21 mouse cellular contexts compared by ENCODE assay signal in the genomic region with DNA sequence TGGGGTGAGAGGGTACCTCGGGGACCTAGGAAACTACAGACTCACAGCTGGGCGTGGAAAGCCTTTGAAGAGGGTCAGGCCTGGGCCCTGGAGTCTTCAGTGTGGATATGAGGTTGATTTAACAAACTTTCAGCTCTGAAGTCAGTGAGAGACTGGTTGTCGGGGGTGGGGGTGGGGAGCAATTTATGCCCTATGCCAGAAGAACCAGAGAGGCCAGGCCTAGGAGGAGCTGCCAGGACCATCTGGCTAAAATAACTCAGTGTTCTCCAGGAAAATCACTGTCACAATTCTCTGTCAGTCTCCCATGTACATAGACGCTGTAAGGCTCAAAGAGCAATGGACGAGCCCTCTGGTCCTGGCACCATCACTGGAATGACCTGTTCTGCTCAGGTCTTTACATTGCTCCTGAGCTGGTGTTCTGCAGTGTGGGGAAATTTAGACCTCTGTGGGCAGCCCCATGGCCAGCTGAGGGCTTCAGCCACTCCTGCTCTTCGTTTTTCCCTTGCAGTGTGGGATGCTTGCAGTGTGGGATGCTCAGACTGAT. TPM values are rescaled to one million over a fixed set of nuclear protein-coding genes. Genes with fewer than 3 reads are reported as not detected.
A peak's percentile ranks its signal among the peaks of the same experiment; 100 is the strongest.
DNase-seq lines count a peak whose midpoint lies in the region; ATAC-seq and TF ChIP-seq lines count a peak whose summit lies in the region.
"Had no signal": no experiment of that assay in that cellular context is flagged by ENCODE, and none has a peak within 500 bp of the region (broad histone marks: within the 10 kb centered on the region; RNA-seq: fewer than 3 reads in every experiment).

No protein-coding gene starts in this region.

- H3K27me3 ChIP-seq in heart, embryonic 10.5 days (ENCODE audit: insufficient read depth, poor library complexity, severe bottlenecking), result 0 out of 2 replicates have a peak, but pooled peaks cover 4% of the 10 kb centered on the region
- H3K27me3 ChIP-seq in midbrain, embryonic 11.5 days (ENCODE audit: control insufficient read depth, insufficient read depth, low read length), result no peaks in the 10 kb centered on the region; the same call in 1 of the 2 replicates
- no peaks in the 10 kb centered on the region for H3K27me3 ChIP-seq in midbrain, postnatal 0 days (ENCODE audit: insufficient read depth, low read length)
- H3K27me3 ChIP-seq: Patski; stomach, embryonic 15.5 days had no signal

- no peak for TF ChIP-seq CTCF in midbrain, postnatal 0 days (IDR thresholded peaks at IDR 0.05)

- H3K4me3 ChIP-seq in heart, embryonic 10.5 days, result peak overlapping the region; percentile 16; the same call in 1 of the 2 replicates
- H3K4me3 ChIP-seq in midbrain, embryonic 11.5 days (ENCODE audit: low read depth, low read length), result no peak overlapping the region
- no peak overlapping the region for H3K4me3 ChIP-seq in midbrain, postnatal 0 days (ENCODE audit: low read depth, low read length)
- H3K4me3 ChIP-seq: forebrain, embryonic 12.5 days; hindbrain, embryonic 12.5 days; liver, embryonic 12.5 days; stomach, embryonic 15.5 days had no signal

- H3K4me2 ChIP-seq in midbrain, embryonic 11.5 days, result no peak overlapping the region
- H3K4me2 ChIP-seq in midbrain, postnatal 0 days (ENCODE audit: low read depth, low read length, poor library complexity, severe bottlenecking), result no peak overlapping the region
- H3K4me2 ChIP-seq: forebrain, embryonic 12.5 days; hindbrain, embryonic 12.5 days; liver, embryonic 12.5 days; stomach, embryonic 15.5 days had no signal

- H3K9ac ChIP-seq in midbrain, embryonic 11.5 days (ENCODE audit: low read length), result no peak overlapping the region
- H3K9ac ChIP-seq in midbrain, postnatal 0 days (replicated peaks; ENCODE audit: low read length, poor library complexity, severe bottlenecking), result no peak overlapping the region
- H3K9ac ChIP-seq: forebrain, embryonic 12.5 days; hindbrain, embryonic 12.5 days; liver, embryonic 12.5 days; stomach, embryonic 15.5 days had no signal

- intact Hi-C loops in heart, postnatal 25 days (cut with DNase I), result no loop called here

- H3K27ac ChIP-seq in heart, embryonic 10.5 days, result peak overlapping the region; percentile 78
- H3K27ac ChIP-seq in midbrain, embryonic 11.5 days (ENCODE audit: low read depth, low read length), result no peak overlapping the region
- H3K27ac ChIP-seq in midbrain, postnatal 0 days (ENCODE audit: low read depth, low read length), result no peak overlapping the region
- H3K27ac ChIP-seq: forebrain, embryonic 12.5 days; hindbrain, embryonic 12.5 days; kidney, postnatal 0 days; liver, embryonic 12.5 days; stomach, embryonic 15.5 days had no signal

- DNase-seq in cerebellum, postnatal 10 days, result peak; percentile 57 to 60
- no peak for DNase-seq in cerebellum, postnatal 25 days
- DNase-seq in heart, embryonic 10.5 days (ENCODE audit: low spot score), result peak; percentile 57
- DNase-seq in heart, postnatal 25 days (ENCODE audit: low spot score), result no peak
- DNase-seq in midbrain, embryonic 11.5 days (ENCODE audit: low spot score, missing footprints), result peak; percentile 17
- DNase-seq in midbrain, postnatal 0 days (ENCODE audit: low spot score), result no peak
- DNase-seq in urinary bladder, postnatal 36 days (ENCODE audit: low spot score in 2 of 2), result no peak
- DNase-seq in Muller cell, postnatal 12 days (ENCODE audit: inconsistent ontology term), result no peak
- DNase-seq: cerebellum, adult 9-11 months; embryo, embryonic 11 days; gastrocnemius, postnatal 25 days; kidney, adult 18-20 months; lung, adult 2 months; right cerebral cortex, postnatal 25 days had no signal

- H3K36me3 ChIP-seq in heart, embryonic 10.5 days, result peaks cover 28% of the 10 kb centered on the region
- no peaks in the 10 kb centered on the region for H3K36me3 ChIP-seq in midbrain, embryonic 11.5 days (ENCODE audit: control insufficient read depth, insufficient read depth, low read length)
- H3K36me3 ChIP-seq in midbrain, postnatal 0 days (ENCODE audit: insufficient read depth, low read length), result no peaks in the 10 kb centered on the region
- H3K36me3 ChIP-seq: forebrain, embryonic 12.5 days; liver, embryonic 12.5 days; stomach, embryonic 15.5 days had no signal

- WGBS in heart, embryonic 10.5 days, result 70% methylated on average over 6 of the region's 6 CpGs
- 78% methylated on average over 6 of the region's 6 CpGs for WGBS in midbrain, embryonic 11.5 days
- WGBS in midbrain, postnatal 0 days, result 85% methylated on average over 6 of the region's 6 CpGs

- H3K4me1 ChIP-seq in heart, embryonic 10.5 days, result peaks cover 76% of the 10 kb centered on the region
- H3K4me1 ChIP-seq in midbrain, embryonic 11.5 days (ENCODE audit: control insufficient read depth, insufficient read depth, low read length), result peaks cover 3% of the 10 kb centered on the region; the same call in 1 of the 2 replicates
- H3K4me1 ChIP-seq in midbrain, postnatal 0 days (ENCODE audit: insufficient read depth, low read length), result peaks cover 10% of the 10 kb centered on the region; the same call in 1 of the 2 replicates

- no peak for ATAC-seq in midbrain, embryonic 11.5 days (ENCODE audit: low FRiP score)
- no peak for ATAC-seq in midbrain, postnatal 0 days (ENCODE audit: low FRiP score)
- ATAC-seq: liver, embryonic 12.5 days; midbrain, embryonic 16.5 days; Patski had no signal

- no peaks in the 10 kb centered on the region for H3K9me3 ChIP-seq in heart, embryonic 10.5 days
- no peaks in the 10 kb centered on the region for H3K9me3 ChIP-seq in midbrain, embryonic 11.5 days (ENCODE audit: control insufficient read depth, low read length)
- H3K9me3 ChIP-seq in midbrain, postnatal 0 days (ENCODE audit: low read length), result no peaks in the 10 kb centered on the region
- H3K9me3 ChIP-seq: forebrain, embryonic 12.5 days; hindbrain, embryonic 12.5 days; liver, embryonic 12.5 days; stomach, embryonic 15.5 days had no signal

RNA-seq across cellular contexts. Expression of gene Olfml2b, which starts 3.7 kb away (rescaled TPM):
- polyA plus RNA-seq in heart, embryonic 10.5 days (2016; fragmentation: Nextera tagmentation; extraction: Ambion mirVana), result 31.4 and 51.0 TPM in 2 replicates
- 10 to 100 TPM in 1 of 2 experiments, 1 to 10 TPM in 1; 9.8 to 13.1 TPM for total RNA-seq in heart, postnatal 25 days (2021)
- 5.1 and 5.8 TPM in 2 replicates for polyA plus RNA-seq in midbrain, embryonic 11.5 days (2014; fragmentation: Nextera tagmentation; extraction: Ambion mirVana)
- total RNA-seq in midbrain, postnatal 0 days (2014; rRNA removed), result 5.9 and 6.1 TPM in 2 replicates
- polyA plus RNA-seq in midbrain, postnatal 0 days (2015; fragmentation: Nextera tagmentation; extraction: Ambion mirVana), result 3.1 and 3.5 TPM in 2 replicates

RNA-seq across cellular contexts. Expression of gene Nos1ap, which starts 58.4 kb away (rescaled TPM):
- polyA plus RNA-seq in heart, embryonic 10.5 days (2016; fragmentation: Nextera tagmentation; extraction: Ambion mirVana), result 25.1 and 25.2 TPM in 2 replicates
- total RNA-seq in heart, postnatal 25 days (2021), result 10 to 100 TPM; 23.4 to 24.3 TPM
- polyA plus RNA-seq in midbrain, embryonic 11.5 days (2014; fragmentation: Nextera tagmentation; extraction: Ambion mirVana), result 5.7 and 7.8 TPM in 2 replicates
- 8.8 and 24.0 TPM in 2 replicates for total RNA-seq in midbrain, postnatal 0 days (2014; rRNA removed)
- polyA plus RNA-seq in midbrain, postnatal 0 days (2015; fragmentation: Nextera tagmentation; extraction: Ambion mirVana), result 12.3 and 18.4 TPM in 2 replicates

Comparison
In these comparisons a context has a peak if more than half of its experiments do, and no peak if none do; other contexts are left out.
1. DNase-seq: peak in cerebellum, postnatal 10 days (2 of 2), heart, embryonic 10.5 days (single experiment) and midbrain, embryonic 11.5 days (single experiment); none in cerebellum, postnatal 25 days (0 of 2), heart, postnatal 25 days (single experiment), midbrain, postnatal 0 days (single experiment), urinary bladder, postnatal 36 days (0 of 2) and Muller cell, postnatal 12 days (single experiment).